Mouse (Mus musculus) ovary, postnatal 10 days (tissue): ENCODE measurements at regions not wholly inside any gene's neighbourhood (a gene's known extent, or its start where the extent isn't known, plus 50 kb on each side); places are given as distances from the start of the nearest gene placed in this dataset.
A peak's percentile ranks its signal among the peaks of the same experiment; 100 is the strongest.
"Not testable (repeated sequence)": the region's sequence is repeated elsewhere in the genome, so short reads cannot be mapped to it uniquely, and the experiment has no call there.

Experiments
- DNase-seq: peaks from one replicate; pipeline ENCODE4 v3.0.0; 2022; ENCODE audit warnings: low spot score

GRCm38 (mm10) chr4:143055371-143055770, 157.4 kb downstream of the Prdm2 start:
- DNase-seq = no peak

GRCm38 (mm10) chr4:143053029-143053428, 159.8 kb downstream of the Prdm2 start:
- no peak for DNase-seq

GRCm38 (mm10) chr4:143051205-143051604, 161.6 kb downstream of the Prdm2 start:
- DNase-seq = no peak

GRCm38 (mm10) chr4:143045245-143045644, 167.6 kb downstream of the Prdm2 start:
- DNase-seq = no peak

GRCm38 (mm10) chr4:143042806-143043205, 170.0 kb downstream of the Prdm2 start:
- DNase-seq = no peak

GRCm38 (mm10) chr4:143038626-143039025, 174.2 kb downstream of the Prdm2 start:
- DNase-seq = no peak

GRCm38 (mm10) chr4:143036704-143037103, 176.1 kb downstream of the Prdm2 start:
- DNase-seq = no peak

GRCm38 (mm10) chr4:143035089-143035488, 177.7 kb downstream of the Prdm2 start:
- DNase-seq = not testable (repeated sequence)

- DNase-seq = not testable (repeated sequence)
Measured at GRCm38 (mm10) chr4:143034324-143034723, 178.5 kb downstream of the Prdm2 start.

GRCm38 (mm10) chr4:143029813-143030212, 183.0 kb downstream of the Prdm2 start:
- not testable (repeated sequence) for DNase-seq

GRCm38 (mm10) chr4:143027292-143027691, 185.5 kb downstream of the Prdm2 start:
- peak; percentile 17 for DNase-seq

GRCm38 (mm10) chr4:143021242-143021881, 191.4 kb downstream of the Prdm2 start:
- DNase-seq = peak; percentile 29

GRCm38 (mm10) chr4:143020658-143021057, 192.1 kb downstream of the Prdm2 start:
- DNase-seq = no peak

- DNase-seq = no peak
Measured at GRCm38 (mm10) chr4:143012900-143013299, 199.9 kb downstream of the Prdm2 start.

- no peak for DNase-seq
Measured at GRCm38 (mm10) chr4:143001961-143002360, 210.8 kb downstream of the Prdm2 start.

- DNase-seq = no peak
Measured at GRCm38 (mm10) chr4:143001486-143001885, 211.3 kb downstream of the Prdm2 start.

- DNase-seq = no peak
Measured at GRCm38 (mm10) chr4:142996406-142996805, 216.4 kb downstream of the Prdm2 start.

- no peak for DNase-seq
Measured at GRCm38 (mm10) chr4:142991401-142991800, 221.4 kb downstream of the Prdm2 start.

GRCm38 (mm10) chr4:142989175-142989574, 223.6 kb downstream of the Prdm2 start:
- no peak for DNase-seq

GRCm38 (mm10) chr4:142983295-142983624, 229.5 kb downstream of the Prdm2 start:
- DNase-seq = no peak

GRCm38 (mm10) chr4:142982585-142983294, 230.1 kb downstream of the Prdm2 start:
- DNase-seq = no peak

GRCm38 (mm10) chr4:142975620-142976019, 237.2 kb downstream of the Prdm2 start:
- DNase-seq = no peak

GRCm38 (mm10) chr4:142970040-142970439, 242.8 kb downstream of the Prdm2 start:
- DNase-seq = no peak

- no peak for DNase-seq
Measured at GRCm38 (mm10) chr4:142967604-142968003, 245.2 kb downstream of the Prdm2 start.
